Mouse (Mus musculus): ENCODE data around the gene Rapgef4.

- TF ChIP-seq GATA1 (IDR thresholded peaks at IDR 0.05; ENCODE audit: low read length): no peak
- TF ChIP-seq TAL1 (IDR thresholded peaks at IDR 0.05; ENCODE audit: low read length): no peak
Measured at GRCm38 (mm10) chr2:72196190-72196965, 215.3 kb downstream of the Rapgef4 start.
